Mouse (Mus musculus) midbrain, postnatal 0 days (tissue): Measurements from ENCODE around the gene Faah. TPM values are rescaled to one million over a fixed set of nuclear protein-coding genes. Genes with fewer than 3 reads are reported as not detected.

Experiments used
- ATAC-seq: fragments of 200-750 bp; cut with Nextera tagmentation; 2 replicates; pipeline ENCODE4 v1.8.0; 2017; ENCODE audit warnings: moderate number of reproducible peaks, mild to moderate bottlenecking, moderate TSS enrichment, moderate library complexity; ENCODE audit not compliant: low FRiP score
- DNase-seq: peaks from one replicate; pipeline ENCODE4 v3.0.0-alpha.2; 2015; ENCODE audit warnings: low spot score
- H3K27ac ChIP-seq: fragments of 300-500 bp; sonication (generic); 2 replicates; pipeline ENCODE4 v1.5.1; 2014; ENCODE audit warnings: low read depth, mild to moderate bottlenecking, low read length, mixed read lengths
- H3K27me3 ChIP-seq: fragments of 300-500 bp; sonication (generic); 2 replicates; pipeline ENCODE4 v1.6.1; 2014; ENCODE audit warnings: low read length, control low read depth, mixed read lengths; ENCODE audit not compliant: insufficient read depth
- H3K36me3 ChIP-seq: fragments of 300-500 bp; sonication (generic); 2 replicates; pipeline ENCODE4 v1.6.1; 2014; ENCODE audit warnings: low read length, control low read depth, mixed read lengths; ENCODE audit not compliant: insufficient read depth
- H3K4me1 ChIP-seq: fragments of 300-500 bp; sonication (generic); 2 replicates; pipeline ENCODE4 v1.6.1; 2014; ENCODE audit warnings: mild to moderate bottlenecking, control low read depth, antibody characterized with exemption, low read length, mixed read lengths; ENCODE audit not compliant: insufficient read depth
- H3K4me2 ChIP-seq: fragments of 300-500 bp; sonication (generic); 2 replicates; pipeline ENCODE4 v1.6.1; 2014; ENCODE audit warnings: low read depth, mild to moderate bottlenecking, low read length, mixed read lengths; ENCODE audit not compliant: poor library complexity, severe bottlenecking
- H3K4me3 ChIP-seq: fragments of 300-500 bp; sonication (generic); 2 replicates; pipeline ENCODE4 v1.5.1; 2014; ENCODE audit warnings: low read depth, mild to moderate bottlenecking, low read length, moderate library complexity
- H3K9ac ChIP-seq: fragments of 300-500 bp; sonication (generic); replicated peaks from 2 replicates; pipeline ENCODE4 v1.6.1; 2014; ENCODE audit warnings: mild to moderate bottlenecking, low read length, moderate library complexity, mixed read lengths; ENCODE audit not compliant: poor library complexity, severe bottlenecking
- H3K9me3 ChIP-seq: fragments of 300-500 bp; sonication (generic); 2 replicates; pipeline ENCODE4 v1.6.1; 2016; ENCODE audit warnings: low read length, control low read depth
- CTCF ChIP-seq: IDR thresholded peaks from 2 replicates; pipeline ENCODE4 v1.5.1; 2016; ENCODE audit warnings: antibody characterized with exemption, mild to moderate bottlenecking
- WGBS: fragments of 180-500 bp; shearing (Covaris S2); extraction: QIAGEN DNeasy Blood & Tissue Kit; methylation state at CpG from one replicate; pipeline ENCODE4 v1.1.7; 2014; 5-methylcytosine and 5-hydroxymethylcytosine counted together
- polyA plus RNA-seq: library from polyadenylated mRNA; unstranded; fragments of >200 nt; fragmentation: Nextera tagmentation; extraction: Ambion mirVana; gene quantifications from 2 replicates; pipeline ENCODE4 v1.2.1, GENCODE M21; 2015
- total RNA-seq: library from RNA; depleted of rRNA; stranded (reverse); fragments of >200 nt; gene quantifications from 2 replicates; pipeline ENCODE4 v1.2.3, GENCODE M21; 2014

Gene Faah
- total and polyA plus RNA-seq, 2 experiments from 2014 or later = 25.8 to 30.6 TPM

- ATAC-seq = peak; percentile 59
- H3K4me1 ChIP-seq = 0 out of 2 replicates have a peak, but pooled peaks cover 5% of the 10 kb centered on the region
- peak; percentile 90 for TF ChIP-seq CTCF
- DNase-seq = peak; percentile 85
- no peak overlapping the region for H3K27ac ChIP-seq
- whole genome bisulfite sequencing = under 1% methylated on average over 13 of the region's 13 CpGs
- H3K4me2 ChIP-seq = peak overlapping the region; percentile 20; the same call in 1 of the 2 replicates
- H3K9ac ChIP-seq = no peak overlapping the region
- no peak overlapping the region for H3K4me3 ChIP-seq
- no peaks in the 10 kb centered on the region for H3K9me3 ChIP-seq
- peaks cover 29% of the 10 kb centered on the region for H3K27me3 ChIP-seq
- H3K36me3 ChIP-seq = no peaks in the 10 kb centered on the region
Measured at GRCm38 (mm10) chr4:115984111-115984510, 33.6 kb downstream of the Faah start.

DNA sequence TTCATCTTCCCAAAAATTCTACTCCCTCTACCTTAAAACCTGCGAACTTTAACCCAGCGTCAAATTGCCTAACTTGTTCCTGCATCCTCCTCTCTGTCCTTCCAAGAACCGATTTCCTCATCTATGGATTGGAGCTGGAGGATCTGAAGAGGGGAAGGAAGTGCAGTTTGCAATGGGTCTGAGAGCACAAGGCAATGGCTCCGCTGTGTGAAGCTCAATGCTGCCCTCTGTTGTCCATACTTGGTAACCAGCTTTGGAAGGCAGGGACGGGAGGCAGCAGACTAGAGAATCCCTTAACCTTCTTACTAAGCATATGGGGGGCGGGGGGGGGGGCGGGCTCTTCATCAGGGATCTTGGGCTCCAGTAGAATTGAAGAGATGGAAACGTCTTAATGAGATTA, 37.0 kb downstream of the Faah start:
- ATAC-seq (peak; percentile 48; the same call in 1 of the 2 replicates), DNase-seq (peak; percentile 87)
- TF ChIP-seq CTCF = peak; percentile 93
- WGBS = 0% methylated on average over 8 of the region's 8 CpGs
- H3K27me3 ChIP-seq = peaks cover 57% of the 10 kb centered on the region
- H3K27ac ChIP-seq = no peak overlapping the region
- H3K4me3 ChIP-seq = no peak overlapping the region
- no peak overlapping the region for H3K9ac ChIP-seq
- H3K4me2 ChIP-seq = no peak overlapping the region
- H3K36me3 ChIP-seq = no peaks in the 10 kb centered on the region
- 0 out of 2 replicates have a peak, but pooled peaks cover 5% of the 10 kb centered on the region for H3K4me1 ChIP-seq
- H3K9me3 ChIP-seq = no peaks in the 10 kb centered on the region

- Histone ChIP-seq H3K27me3 (peaks cover 60% of the 10 kb centered on the region), H3K27ac (no peak overlapping the region), H3K4me3 (peak overlapping the region; percentile 36), H3K9me3 (no peaks in the 10 kb centered on the region), H3K4me2 (peak overlapping the region; percentile 80), H3K9ac (no peak overlapping the region; the same call in 1 of the 2 replicates), H3K4me1 (0 out of 2 replicates have a peak, but pooled peaks cover 5% of the 10 kb centered on the region), H3K36me3 (no peaks in the 10 kb centered on the region)
- TF ChIP-seq CTCF = no peak
- 1% methylated on average over 34 of the region's 39 CpGs for WGBS
- no peak for DNase-seq
- peak; percentile 17; the same call in 1 of the 2 replicates for ATAC-seq
Measured at GRCm38 (mm10) chr4:115979437-115979836, 38.3 kb downstream of the Faah start.

GRCm38 (mm10) chr4:115978911-115979310, 38.8 kb downstream of the Faah start:
- Histone ChIP-seq H3K4me3 (peak overlapping the region; percentile 36; the same call in 1 of the 2 replicates), H3K4me1 (0 out of 2 replicates have a peak, but pooled peaks cover 5% of the 10 kb centered on the region), H3K9ac (no peak overlapping the region), H3K9me3 (no peaks in the 10 kb centered on the region), H3K27me3 (peaks cover 58% of the 10 kb centered on the region), H3K4me2 (peak overlapping the region; percentile 80), H3K36me3 (no peaks in the 10 kb centered on the region), H3K27ac (no peak overlapping the region)
- WGBS = 37% methylated on average over 4 of the region's 4 CpGs
- no peak for DNase-seq
- TF ChIP-seq CTCF = no peak
- no peak for ATAC-seq

- Histone ChIP-seq H3K9me3 (no peaks in the 10 kb centered on the region), H3K36me3 (no peaks in the 10 kb centered on the region), H3K27ac (no peak overlapping the region), H3K9ac (no peak overlapping the region), H3K4me2 (no peak overlapping the region), H3K27me3 (peaks cover 30% of the 10 kb centered on the region), H3K4me3 (no peak overlapping the region), H3K4me1 (no peaks in the 10 kb centered on the region)
- WGBS = 83% methylated on average over 24 of the region's 24 CpGs
- DNase-seq (no peak), ATAC-seq (no peak)
- no peak for TF ChIP-seq CTCF
Measured at GRCm38 (mm10) chr4:115972543-115972942, 45.2 kb downstream of the Faah start.

GRCm38 (mm10) chr4:115964446-115964845, 53.3 kb downstream of the Faah start:
- no peak for TF ChIP-seq CTCF
- H3K36me3 ChIP-seq = no peaks in the 10 kb centered on the region
- H3K4me2 ChIP-seq = no peak overlapping the region
- H3K4me3 ChIP-seq = no peak overlapping the region
- H3K27me3 ChIP-seq = peaks cover 38% of the 10 kb centered on the region
- H3K9ac ChIP-seq = no peak overlapping the region
- no peak for ATAC-seq
- H3K9me3 ChIP-seq = no peaks in the 10 kb centered on the region
- H3K4me1 ChIP-seq = no peaks in the 10 kb centered on the region
- no peak for DNase-seq
- WGBS = 15% methylated on average over 5 of the region's 5 CpGs
- H3K27ac ChIP-seq = no peak overlapping the region
